Mouse (Mus musculus): ENCODE results near the gene Angptl2.

DNA sequence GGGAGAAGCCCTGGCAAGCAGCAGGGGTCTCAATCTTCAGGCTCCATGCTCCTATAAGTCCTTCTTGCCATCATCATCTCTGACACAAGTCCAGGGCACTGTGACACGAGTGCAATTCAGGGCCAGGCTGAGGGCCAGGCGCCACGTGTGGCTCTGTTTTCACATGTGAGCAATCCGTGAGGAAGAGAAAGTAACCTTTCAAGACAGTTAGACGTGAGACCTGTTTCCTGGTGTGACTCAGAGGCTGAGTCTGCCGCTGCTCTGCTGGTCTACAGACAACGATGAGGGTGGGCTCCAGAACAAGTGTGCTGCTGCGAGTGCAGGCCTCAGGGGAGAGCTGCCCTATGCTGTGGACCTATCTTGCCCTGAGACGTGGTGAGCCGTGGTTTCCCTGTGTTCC is 42.7 kb upstream of the Angptl2 start:
- TF ChIP-seq CTCF (IDR thresholded peaks at IDR 0.05; ENCODE audit: borderline replicate concordance, extremely low read depth, insufficient read depth, insufficient read length) (no peak), POLR2A (IDR thresholded peaks at IDR 0.05; ENCODE audit: borderline replicate concordance, extremely low read depth, insufficient read depth, insufficient read length, poor library complexity, severe bottlenecking) (no peak)
